15 mouse cellular contexts compared by ENCODE assay signal in the genomic region with DNA sequence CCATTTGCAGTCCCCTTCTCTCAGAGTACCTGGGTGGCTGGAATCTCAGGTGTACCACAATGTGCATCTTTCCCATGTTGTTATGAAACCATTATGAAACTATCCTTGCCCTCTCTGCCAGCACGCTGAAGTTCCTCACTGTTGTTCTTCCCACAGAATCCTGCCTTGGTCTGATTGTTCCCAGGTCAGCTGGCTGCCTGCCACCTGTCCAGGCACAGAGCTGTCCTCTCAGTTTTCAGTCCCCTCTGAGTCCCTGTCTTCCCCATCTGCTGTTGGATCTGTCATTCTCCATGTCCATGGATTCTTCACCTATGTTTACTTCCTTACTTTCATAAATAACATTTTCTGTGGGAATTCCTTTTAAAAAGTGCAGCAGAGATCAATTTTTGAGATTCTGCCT.
A peak's percentile ranks its signal among the peaks of the same experiment; 100 is the strongest.
DNase-seq lines count a peak whose midpoint lies in the region.
"Had no signal": no experiment of that assay in that cellular context is flagged by ENCODE, and none has a peak within 500 bp of the region (broad histone marks: within the 10 kb centered on the region; RNA-seq: fewer than 3 reads in every experiment).

No protein-coding gene starts in this region.

- DNase-seq in cerebellum, postnatal 10 days = peak; percentile 60 to 74
- no peak for DNase-seq in cerebellum, postnatal 4 days (ENCODE audit: low spot score in 2 of 2)
- DNase-seq in left cerebral cortex, postnatal 4 days = peak; percentile 51
- DNase-seq in left cerebral cortex, adult 11 months (ENCODE audit: low spot score) = no peak
- peak; percentile 47 for DNase-seq in MN1 (ENCODE audit: low spot score)
- no peak for DNase-seq in kidney, postnatal 4 days
- DNase-seq: adrenal gland, adult 8-10 months; adrenal gland, postnatal 14 days; adrenal gland, postnatal 36 days; B cell, adult 2 months; cerebellum, adult 11-12 months; cerebellum, adult 8-10 months; cerebellum, adult 9-11 months; cerebellum, postnatal 36 days; forebrain, postnatal 0 days had no signal

- intact Hi-C loops in left cerebral cortex, postnatal 4 days (cut with DNase I) = no loop called here

Comparison
In these comparisons a context has a peak if more than half of its experiments do, and no peak if none do; other contexts are left out.
1. DNase-seq: peak in cerebellum, postnatal 10 days (2 of 2), left cerebral cortex, postnatal 4 days (single experiment) and MN1 (single experiment); none in cerebellum, postnatal 4 days (0 of 2), left cerebral cortex, adult 11 months (single experiment) and kidney, postnatal 4 days (0 of 2).